Mouse (Mus musculus) left cerebral cortex, postnatal 4 days (tissue): ENCODE measurements around the gene Twnk. TPM values are rescaled to one million over a fixed set of nuclear protein-coding genes. Genes with fewer than 3 reads are reported as not detected.

Experiments used
- DNase-seq: peaks from one replicate; pipeline ENCODE4 v3.0.0-alpha.2; 2022
- intact Hi-C: fragments of 180-260 bp; cut with DNase I; formaldehyde crosslinking; loops from one replicate; pipeline ENCODE4 v1.15.1; 2025
- total RNA-seq, 2 experiments: library from RNA; stranded (reverse); gene quantifications; 2 replicates each; pipeline ENCODE4 v1.2.3; 2021

Twnk gene
- total RNA-seq, 2 experiments from 2014 or later, result 16.0 to 17.3 TPM

GRCm38 (mm10) chr19:44999647-45000046 lies 5.8 kb upstream of the Twnk start:
- DNase-seq, result no peak
- intact Hi-C loops, result no loop called here

GRCm38 (mm10) chr19:45002301-45002700 lies 3.2 kb upstream of the Twnk start:
- DNase-seq, result no peak
- intact Hi-C loops, result no loop called here

GRCm38 (mm10) chr19:45003740-45004516 lies 1.5 kb upstream of the Twnk start:
- DNase-seq, result no peak
- intact Hi-C loops, result no loop called here

GRCm38 (mm10) chr19:45005957-45006712 lies 672 bp downstream of the Twnk start, which contains the start of gene Mrpl43:
TSS of gene Mrpl43 (minus strand) at chr19:45006442.
- DNase-seq, result peak; percentile 96
- intact Hi-C loops, result no loop called here

- no peak for DNase-seq
- intact Hi-C loops, result no loop called here
Observed at GRCm38 (mm10) chr19:45007021-45007420, 1.6 kb downstream of the Twnk start.

GRCm38 (mm10) chr19:45007425-45008191 lies 2.1 kb downstream of the Twnk start:
- no peak for DNase-seq
- intact Hi-C loops, result no loop called here

- intact Hi-C loops, result no loop called here
- DNase-seq, result no peak
Observed at GRCm38 (mm10) chr19:45010646-45011045, 5.2 kb downstream of the Twnk start.

- intact Hi-C loops, result no loop called here
- no peak for DNase-seq
Observed at GRCm38 (mm10) chr19:45012219-45012618, 6.8 kb downstream of the Twnk start.

- DNase-seq, result no peak
- intact Hi-C loops, result no loop called here
Observed at GRCm38 (mm10) chr19:45012636-45013035, 7.2 kb downstream of the Twnk start.

- no peak for DNase-seq
- intact Hi-C loops, result no loop called here
Observed at GRCm38 (mm10) chr19:45013581-45014225, 8.2 kb downstream of the Twnk start.

GRCm38 (mm10) chr19:45014335-45014971 lies 9.0 kb downstream of the Twnk start, which contains the start of gene Lzts2:
TSS of gene Lzts2 (plus strand) at chr19:45014414.
- intact Hi-C loops, result no loop called here
- DNase-seq, result no peak

GRCm38 (mm10) chr19:45014981-45015402 lies 9.5 kb downstream of the Twnk start:
- intact Hi-C loops, result no loop called here
- DNase-seq, result no peak

GRCm38 (mm10) chr19:45015518-45016281 lies 10.2 kb downstream of the Twnk start:
- DNase-seq, result peak; percentile 41
- intact Hi-C loops, result no loop called here

- intact Hi-C loops, result loop anchor here (1.0 kb wide), 1 partner anchor 15 kb away; no protein-coding TSS in a partner anchor
- DNase-seq, result peak; percentile 93
Observed at GRCm38 (mm10) chr19:45016341-45017215, 11.1 kb downstream of the Twnk start.

GRCm38 (mm10) chr19:45017216-45017771 lies 11.8 kb downstream of the Twnk start:
- peak; percentile 92 for DNase-seq
- intact Hi-C loops, result loop anchor here (1.0 kb wide), 1 partner anchor 14 kb away; no protein-coding TSS in a partner anchor

- intact Hi-C loops, result loop anchor here (1.0 to 2.0 kb wide), 2 partner anchors 13 to 29 kb away; partner anchors contain the start of gene Sema4g
- peak; percentile 92 for DNase-seq
Observed at GRCm38 (mm10) chr19:45017909-45018308, 12.4 kb downstream of the Twnk start.

GRCm38 (mm10) chr19:45018351-45018831 lies 12.9 kb downstream of the Twnk start:
- intact Hi-C loops, result loop anchor here (2.0 kb wide), 1 partner anchor 30 kb away; the partner anchor contains the start of gene Sema4g
- DNase-seq, result no peak
